Mouse (Mus musculus): ENCODE measurements at regions not wholly inside any gene's neighbourhood (a gene's known extent, or its start where the extent isn't known, plus 50 kb on each side); places are given as distances from the start of the nearest gene placed in this dataset.

GRCm38 (mm10) chr7:138657521-138657920, 188.4 kb upstream of the Ppp2r2d start:
- H3K4me3 ChIP-seq (ENCODE audit: insufficient read depth, poor library complexity, severe bottlenecking): no peak overlapping the region
- no peaks in the 10 kb centered on the region for H3K79me3 ChIP-seq (ENCODE audit: low read depth)
- TF ChIP-seq USF1 (IDR thresholded peaks at IDR 0.05; ENCODE audit: low read depth): no peak
- no peak for TF ChIP-seq CEBPB (IDR thresholded peaks at IDR 0.05; ENCODE audit: low read depth)
- no peak for TF ChIP-seq CTCF (IDR thresholded peaks at IDR 0.05; ENCODE audit: control insufficient read depth, insufficient read depth, insufficient read length)
- no peak for TF ChIP-seq FOSL1 (IDR thresholded peaks at IDR 0.05; ENCODE audit: insufficient read depth, low read length, poor library complexity, severe bottlenecking)
- no peak for TF ChIP-seq MYOD1 (IDR thresholded peaks at IDR 0.05; ENCODE audit: control insufficient read depth, insufficient read length, low read depth)
- TF ChIP-seq MYOG (IDR thresholded peaks at IDR 0.05; ENCODE audit: control insufficient read depth, extremely low read depth, insufficient read length): no peak
- TF ChIP-seq MAX (IDR thresholded peaks at IDR 0.05): no peak
- H3K36me3 ChIP-seq (ENCODE audit: control insufficient read depth, insufficient read depth): no peaks in the 10 kb centered on the region
- H3K27me3 ChIP-seq (ENCODE audit: control insufficient read depth, insufficient read depth, insufficient read length): no peaks in the 10 kb centered on the region
- H3ac ChIP-seq (ENCODE audit: control insufficient read depth, insufficient read length, low read depth): no peak overlapping the region
- no peaks in the 10 kb centered on the region for H3K79me2 ChIP-seq (ENCODE audit: control insufficient read depth, insufficient read depth)

DNA sequence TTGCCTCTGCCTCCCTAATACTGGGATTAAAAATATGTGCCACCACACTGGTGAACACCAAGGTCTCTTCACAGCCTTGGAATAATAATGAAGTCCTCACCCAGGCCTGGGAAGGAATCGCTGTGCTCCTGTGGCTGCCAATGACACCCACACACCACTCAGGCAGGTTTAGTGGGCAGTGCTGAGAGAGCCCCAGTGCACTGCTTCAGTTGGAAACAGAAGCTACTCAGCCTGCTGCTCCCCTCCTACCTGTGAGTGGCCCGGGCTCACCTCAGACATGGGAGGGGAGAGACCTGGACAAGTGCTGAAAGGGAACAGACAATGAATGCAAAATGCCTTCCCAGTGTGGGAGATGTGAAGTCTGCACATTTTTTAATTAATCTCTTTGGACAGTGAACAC, 188.8 kb upstream of the Ppp2r2d start:
- no peak overlapping the region for H3K4me3 ChIP-seq (ENCODE audit: insufficient read depth, poor library complexity, severe bottlenecking)
- H3K79me3 ChIP-seq (ENCODE audit: low read depth): no peaks in the 10 kb centered on the region
- TF ChIP-seq MYOG (IDR thresholded peaks at IDR 0.05; ENCODE audit: control insufficient read depth, extremely low read depth, insufficient read length): no peak
- no peak for TF ChIP-seq MAX (IDR thresholded peaks at IDR 0.05)
- no peak for TF ChIP-seq FOSL1 (IDR thresholded peaks at IDR 0.05; ENCODE audit: insufficient read depth, low read length, poor library complexity, severe bottlenecking)
- TF ChIP-seq CEBPB (IDR thresholded peaks at IDR 0.05; ENCODE audit: low read depth): no peak
- TF ChIP-seq MYOD1 (IDR thresholded peaks at IDR 0.05; ENCODE audit: control insufficient read depth, insufficient read length, low read depth): no peak
- no peak for TF ChIP-seq USF1 (IDR thresholded peaks at IDR 0.05; ENCODE audit: low read depth)
- TF ChIP-seq CTCF (IDR thresholded peaks at IDR 0.05; ENCODE audit: control insufficient read depth, insufficient read depth, insufficient read length): no peak
- H3K79me2 ChIP-seq (ENCODE audit: control insufficient read depth, insufficient read depth): no peaks in the 10 kb centered on the region
- H3K36me3 ChIP-seq (ENCODE audit: control insufficient read depth, insufficient read depth): no peaks in the 10 kb centered on the region
- no peak overlapping the region for H3ac ChIP-seq (ENCODE audit: control insufficient read depth, insufficient read length, low read depth)
- no peaks in the 10 kb centered on the region for H3K27me3 ChIP-seq (ENCODE audit: control insufficient read depth, insufficient read depth, insufficient read length)

GRCm38 (mm10) chr7:138655940-138656339, 189.9 kb upstream of the Ppp2r2d start:
- Histone ChIP-seq H3K27me3 (ENCODE audit: control insufficient read depth, insufficient read depth, insufficient read length) (no peaks in the 10 kb centered on the region), H3K36me3 (ENCODE audit: control insufficient read depth, insufficient read depth) (no peaks in the 10 kb centered on the region), H3ac (ENCODE audit: control insufficient read depth, insufficient read length, low read depth) (no peak overlapping the region), H3K4me3 (ENCODE audit: insufficient read depth, poor library complexity, severe bottlenecking) (no peak overlapping the region), H3K79me2 (ENCODE audit: control insufficient read depth, insufficient read depth) (no peaks in the 10 kb centered on the region), H3K79me3 (ENCODE audit: low read depth) (no peaks in the 10 kb centered on the region)
- TF ChIP-seq CEBPB (IDR thresholded peaks at IDR 0.05; ENCODE audit: low read depth) (no peak), MYOD1 (IDR thresholded peaks at IDR 0.05; ENCODE audit: control insufficient read depth, insufficient read length, low read depth) (no peak), FOSL1 (IDR thresholded peaks at IDR 0.05; ENCODE audit: insufficient read depth, low read length, poor library complexity, severe bottlenecking) (no peak), USF1 (IDR thresholded peaks at IDR 0.05; ENCODE audit: low read depth) (no peak), MAX (IDR thresholded peaks at IDR 0.05) (no peak), MYOG (IDR thresholded peaks at IDR 0.05; ENCODE audit: control insufficient read depth, extremely low read depth, insufficient read length) (no peak), CTCF (IDR thresholded peaks at IDR 0.05; ENCODE audit: control insufficient read depth, insufficient read depth, insufficient read length) (no peak)

- Histone ChIP-seq H3K4me3 (ENCODE audit: insufficient read depth, poor library complexity, severe bottlenecking) (no peak overlapping the region), H3K79me3 (ENCODE audit: low read depth) (no peaks in the 10 kb centered on the region)
Observed at GRCm38 (mm10) chr7:138650946-138651345, 194.9 kb upstream of the Ppp2r2d start.

DNA sequence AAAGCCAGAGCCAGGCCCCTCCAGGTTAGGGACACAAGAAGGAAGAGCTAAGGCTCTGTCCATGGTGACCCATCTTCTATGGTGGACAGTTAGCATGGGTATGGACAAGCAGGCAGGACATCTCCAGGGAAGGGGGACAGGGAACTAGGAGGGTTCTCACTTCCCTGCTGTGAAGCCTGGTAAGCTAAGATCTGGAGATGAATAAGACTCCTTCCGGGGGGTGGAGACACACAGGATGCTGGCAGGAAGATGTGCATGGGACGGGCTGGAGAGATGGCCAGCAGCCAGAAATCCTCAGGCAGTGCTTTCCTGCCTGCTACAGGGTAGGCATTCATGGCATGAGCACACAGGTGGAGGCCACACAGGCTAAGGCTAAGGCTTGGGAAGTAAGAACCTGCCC, 198.2 kb upstream of the Ppp2r2d start:
- H3K4me3 ChIP-seq (ENCODE audit: insufficient read depth, poor library complexity, severe bottlenecking): no peak overlapping the region
- H3K79me2 ChIP-seq (ENCODE audit: control insufficient read depth, insufficient read depth): no peaks in the 10 kb centered on the region
- H3K27me3 ChIP-seq (ENCODE audit: control insufficient read depth, insufficient read depth, insufficient read length): no peaks in the 10 kb centered on the region
- H3K36me3 ChIP-seq (ENCODE audit: control insufficient read depth, insufficient read depth): no peaks in the 10 kb centered on the region
- TF ChIP-seq CEBPB (IDR thresholded peaks at IDR 0.05; ENCODE audit: low read depth) (no peak), MYOG (IDR thresholded peaks at IDR 0.05; ENCODE audit: control insufficient read depth, extremely low read depth, insufficient read length) (no peak), CTCF (IDR thresholded peaks at IDR 0.05; ENCODE audit: control insufficient read depth, insufficient read depth, insufficient read length) (no peak), FOSL1 (IDR thresholded peaks at IDR 0.05; ENCODE audit: insufficient read depth, low read length, poor library complexity, severe bottlenecking) (no peak), MAX (IDR thresholded peaks at IDR 0.05) (no peak), USF1 (IDR thresholded peaks at IDR 0.05; ENCODE audit: low read depth) (no peak), MYOD1 (IDR thresholded peaks at IDR 0.05; ENCODE audit: control insufficient read depth, insufficient read length, low read depth) (no peak)
- no peaks in the 10 kb centered on the region for H3K79me3 ChIP-seq (ENCODE audit: low read depth)
- H3ac ChIP-seq (ENCODE audit: control insufficient read depth, insufficient read length, low read depth): no peak overlapping the region

More at GRCm38 (mm10) chr7:138650946-138651345, 194.9 kb upstream of the Ppp2r2d start:
- Histone ChIP-seq H3K79me2 (ENCODE audit: control insufficient read depth, insufficient read depth) (no peaks in the 10 kb centered on the region), H3K27me3 (ENCODE audit: control insufficient read depth, insufficient read depth, insufficient read length) (no peaks in the 10 kb centered on the region), H3K36me3 (ENCODE audit: control insufficient read depth, insufficient read depth) (no peaks in the 10 kb centered on the region), H3ac (ENCODE audit: control insufficient read depth, insufficient read length, low read depth) (no peak overlapping the region)
- TF ChIP-seq FOSL1 (IDR thresholded peaks at IDR 0.05; ENCODE audit: insufficient read depth, low read length, poor library complexity, severe bottlenecking) (no peak), MYOD1 (IDR thresholded peaks at IDR 0.05; ENCODE audit: control insufficient read depth, insufficient read length, low read depth) (no peak), MYOG (IDR thresholded peaks at IDR 0.05; ENCODE audit: control insufficient read depth, extremely low read depth, insufficient read length) (no peak), MAX (IDR thresholded peaks at IDR 0.05) (no peak), CEBPB (IDR thresholded peaks at IDR 0.05; ENCODE audit: low read depth) (no peak), CTCF (IDR thresholded peaks at IDR 0.05; ENCODE audit: control insufficient read depth, insufficient read depth, insufficient read length) (no peak), USF1 (IDR thresholded peaks at IDR 0.05; ENCODE audit: low read depth) (no peak)

Data from C2C12 (cell line).